Mouse (Mus musculus) CD4-positive, CD25-positive, alpha-beta regulatory T cell, adult 9 weeks (primary cell): ENCODE data around the gene Spata45. TPM values are rescaled to one million over a fixed set of nuclear protein-coding genes. Genes with fewer than 3 reads are reported as not detected.

Experiments
- polyA plus RNA-seq: library from polyadenylated mRNA; unstranded; fragments of 100-300 nt; shearing (Covaris generic); gene quantifications from one replicate; pipeline ENCODE4 v1.2.1, GENCODE M21; 2017

Gene Spata45
- not detected for polyA plus RNA-seq

GRCm38 (mm10) chr1:191036554-191037334 is at the start of gene Spata45:
Spata45 (plus strand) TSS chr1:191036639.

GRCm38 (mm10) chr1:191026021-191026713 is 10.3 kb upstream of the Spata45 start, which contains the start of gene Flvcr1:
Flvcr1 (minus strand) TSS chr1:191026158.

GRCm38 (mm10) chr1:191062781-191063485 is 26.5 kb downstream of the Spata45 start, which contains the start of the genes Tatdn3 and Nsl1:
Tatdn3 (minus strand) TSS chr1:191062932.
Nsl1 (plus strand) TSS chr1:191063012.

Other genes with a start within 250 kb of the Spata45 start
- 14.5 TPM for gene Rps6kc1, start 124.9 kb upstream of the Spata45 start, polyA plus RNA-seq
- 76.5 TPM for gene Angel2, start 111.5 kb upstream of the Spata45 start, polyA plus RNA-seq
- gene Vash2, start 57.3 kb upstream of the Spata45 start, polyA plus RNA-seq: 0.11 TPM
- gene Flvcr1, start 10.5 kb upstream of the Spata45 start, polyA plus RNA-seq: 4.7 TPM
- gene Tatdn3, start 26.3 kb downstream of the Spata45 start, polyA plus RNA-seq: 12.9 TPM
- 2.5 TPM for gene Nsl1, start 26.4 kb downstream of the Spata45 start, polyA plus RNA-seq
- not detected for gene Batf3, start 61.2 kb downstream of the Spata45 start, polyA plus RNA-seq
- gene Fam71a, start 128.2 kb downstream of the Spata45 start, polyA plus RNA-seq: not detected
- gene Atf3, start 181.4 kb downstream of the Spata45 start, polyA plus RNA-seq: not detected